Mouse (Mus musculus) neural tube, embryonic 10.5 days (tissue): ENCODE data around the gene Parp8.
A peak's percentile ranks its signal among the peaks of the same experiment; 100 is the strongest.

Experiments used
- DNase-seq: peaks from one replicate; pipeline ENCODE4 v3.0.0-alpha.2; 2017; ENCODE audit warnings: low spot score; ENCODE audit errors: extremely low spot score

Gene Parp8

DNA sequence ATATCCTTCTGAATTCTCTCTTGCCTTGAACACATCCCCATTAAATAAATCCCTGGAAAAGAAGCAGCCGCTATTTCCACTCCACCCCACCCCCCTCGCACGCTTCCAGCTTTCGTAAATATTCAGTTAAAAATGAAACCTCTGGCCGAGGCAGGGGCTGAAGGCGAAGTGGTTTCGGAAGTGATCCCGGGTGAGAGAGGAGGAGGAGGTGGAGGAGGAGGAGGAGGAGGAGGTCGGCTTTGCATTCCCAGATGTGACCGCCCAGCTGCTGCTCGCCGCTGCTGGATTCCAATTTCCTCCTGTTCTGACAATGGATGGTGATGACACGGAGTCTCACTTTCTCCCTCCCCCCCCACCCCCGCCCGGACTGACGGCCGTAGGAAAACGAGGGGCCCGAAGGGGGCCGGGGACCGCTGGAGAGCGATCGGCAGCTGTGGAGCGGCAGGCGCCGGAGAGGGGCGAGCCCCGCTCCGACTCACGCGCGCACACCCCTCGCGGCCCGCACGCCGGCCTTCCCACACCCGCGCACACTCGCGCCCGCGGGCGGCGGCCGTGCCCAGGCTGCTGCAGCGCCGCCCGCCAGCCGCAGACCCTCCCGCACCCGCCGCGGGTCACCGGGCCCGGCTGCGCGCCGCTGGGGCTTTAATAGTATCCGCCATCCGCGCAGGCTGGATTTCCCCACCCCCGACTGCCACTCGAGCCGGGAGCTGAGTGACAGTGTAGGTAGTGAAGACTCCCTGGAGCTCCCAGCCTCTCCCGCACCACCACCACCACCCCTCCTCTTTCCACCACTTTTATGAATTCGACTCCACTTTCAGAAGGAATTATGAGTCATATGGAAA is at the start of gene Parp8:
TSS of gene Parp8 (minus strand) at position 312 of the 842 bp plus-strand sequence.
- DNase-seq, result peak; percentile 79

- peak; percentile 14 for DNase-seq
Observed at GRCm38 (mm10) chr13:117062628-117063315, 37.4 kb upstream of the Parp8 start.

GRCm38 (mm10) chr13:117056466-117056865 is 31.1 kb upstream of the Parp8 start:
- no peak for DNase-seq

DNA sequence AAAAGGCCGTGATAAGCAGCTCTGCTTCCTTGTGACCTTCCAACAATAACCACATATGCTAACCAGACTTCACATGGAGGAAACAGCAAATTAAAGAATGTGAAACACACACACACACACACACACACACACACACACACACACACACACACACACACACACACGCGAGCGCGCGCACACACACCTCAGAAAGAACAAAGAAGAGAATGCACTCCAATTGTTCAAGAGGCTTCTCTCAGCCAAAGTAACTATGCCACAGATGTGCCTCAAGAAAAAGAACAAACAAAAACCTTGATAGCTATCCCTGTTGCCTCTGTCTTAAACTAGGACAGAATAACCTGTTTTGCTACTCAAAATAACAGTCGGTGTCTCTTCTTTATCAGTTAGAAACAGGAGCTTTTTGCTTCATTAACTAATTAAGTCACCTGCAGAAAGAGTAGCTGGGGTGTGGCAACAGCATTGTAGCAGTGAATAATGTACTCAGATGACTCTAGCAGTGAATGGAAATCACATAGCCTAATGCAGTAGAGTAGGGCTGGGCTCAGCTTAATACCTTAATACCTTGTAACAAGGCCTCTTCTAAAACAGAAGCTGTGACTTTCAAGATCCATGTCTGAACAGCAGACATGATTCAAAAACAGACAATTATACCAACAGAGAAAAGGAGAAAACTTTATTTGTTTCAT is 29.6 kb upstream of the Parp8 start:
- DNase-seq, result no peak

GRCm38 (mm10) chr13:117052748-117053147 is 27.4 kb upstream of the Parp8 start:
- DNase-seq, result no peak

DNA sequence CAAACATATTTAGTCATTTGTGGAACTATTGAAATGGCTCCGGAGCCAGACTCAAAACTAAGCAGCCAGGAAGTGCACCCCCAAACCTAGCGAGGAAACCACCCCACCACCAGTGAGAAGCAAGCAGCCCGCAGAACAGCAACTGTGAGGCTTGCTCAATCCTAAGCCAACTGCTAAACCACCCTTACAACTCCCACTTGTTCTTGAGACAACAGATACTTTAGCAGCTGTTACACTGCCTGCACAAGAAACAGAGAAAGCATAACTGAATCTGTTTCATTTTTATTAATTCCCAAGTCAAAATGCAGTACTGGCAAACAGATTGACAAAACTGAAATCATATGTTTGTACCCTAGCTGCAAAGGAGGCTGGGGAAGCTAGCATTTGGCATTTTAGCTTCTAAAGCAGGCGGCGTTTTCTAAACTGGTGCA is 23.2 kb upstream of the Parp8 start:
- DNase-seq, result no peak

- DNase-seq, result no peak
Observed at GRCm38 (mm10) chr13:117043567-117043966, 18.2 kb upstream of the Parp8 start.

GRCm38 (mm10) chr13:117041021-117041420 is 15.7 kb upstream of the Parp8 start:
- no peak for DNase-seq

DNA sequence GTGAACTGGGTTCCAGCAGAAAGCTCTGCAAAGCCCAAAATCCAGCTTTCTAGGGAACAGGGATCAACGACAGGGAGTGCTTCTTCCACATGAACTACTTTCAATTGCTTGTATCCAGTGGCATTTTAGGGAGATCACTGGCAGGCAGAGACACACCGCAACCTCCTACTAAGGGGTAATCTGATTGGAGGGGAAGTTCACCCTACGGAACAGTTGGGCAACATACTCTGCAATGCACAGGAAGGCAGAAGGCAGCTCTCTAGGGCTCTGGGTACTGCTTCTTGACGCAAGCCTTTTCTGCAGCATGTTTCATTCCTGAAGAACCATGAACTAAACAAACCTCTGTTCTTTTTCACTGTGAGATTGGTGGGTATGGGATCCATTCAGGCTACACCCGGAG is 10.9 kb upstream of the Parp8 start:
- DNase-seq, result no peak

DNA sequence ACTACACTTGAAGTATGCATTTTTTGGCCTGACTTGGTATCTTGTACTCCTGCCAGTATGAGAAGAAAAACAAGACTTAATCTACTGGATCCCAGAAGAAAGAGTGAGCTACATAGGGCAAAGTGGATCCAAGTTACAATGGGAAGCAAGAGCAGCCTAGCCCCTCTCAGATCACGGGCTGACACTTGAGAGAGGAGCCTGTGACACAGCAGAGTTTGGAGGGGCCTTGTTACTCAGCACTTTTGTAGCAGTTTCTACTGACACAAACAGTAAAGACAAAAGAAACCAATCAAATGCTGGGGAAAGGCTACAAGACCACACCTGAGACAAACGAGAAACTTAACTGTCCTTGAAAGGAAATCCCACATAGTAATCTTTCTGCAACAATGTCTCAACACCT is 9.8 kb upstream of the Parp8 start:
- DNase-seq, result no peak

DNA sequence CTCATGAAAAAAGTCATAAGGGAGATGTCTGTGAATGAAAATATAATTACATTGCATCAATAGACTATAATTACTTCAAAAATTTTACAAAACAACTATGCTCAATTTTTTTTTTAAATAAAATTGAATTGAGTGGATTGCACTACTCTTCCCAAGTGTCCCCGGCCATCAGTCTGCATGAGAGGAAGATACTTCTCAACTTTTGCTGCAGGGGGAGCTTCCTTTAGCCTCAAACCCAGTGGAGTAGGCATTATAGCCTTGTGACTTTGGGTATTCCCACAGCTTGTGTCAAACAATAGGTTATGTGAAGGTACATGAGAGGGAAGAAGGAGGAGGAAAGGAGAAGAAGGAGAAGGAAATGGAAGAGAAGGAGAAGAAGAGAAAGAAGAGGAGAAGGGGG is 9.3 kb upstream of the Parp8 start:
- DNase-seq, result no peak

DNA sequence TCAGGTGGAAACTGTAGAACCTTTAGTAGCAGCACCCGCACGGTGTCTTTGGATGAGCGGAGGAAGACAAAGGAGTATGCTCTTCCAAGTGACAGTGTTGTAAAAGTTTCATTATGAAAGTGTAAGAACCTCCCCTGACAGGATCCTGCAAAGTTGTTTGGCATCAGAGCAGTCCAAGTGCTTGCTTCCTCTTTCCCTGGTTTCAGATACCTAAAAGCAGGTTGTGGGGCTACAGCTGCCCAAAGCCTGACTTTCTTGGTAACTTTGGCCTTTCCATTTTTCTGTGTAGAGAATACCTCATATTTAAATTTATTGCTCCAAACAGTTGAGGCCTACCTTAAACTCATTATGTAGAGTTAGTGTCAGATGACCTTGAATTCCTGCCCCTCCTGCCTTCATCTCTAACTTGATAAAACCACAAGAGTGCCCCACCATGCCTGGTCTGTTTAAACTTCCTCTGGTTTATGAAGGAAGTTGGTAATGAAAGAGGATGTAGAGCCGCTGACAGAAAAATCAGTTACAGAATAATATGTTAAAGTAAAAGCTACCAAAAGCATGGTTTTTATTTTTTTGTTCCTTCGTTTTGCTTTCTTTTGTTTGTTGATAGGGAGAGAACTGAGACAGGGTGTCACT is 8.5 kb upstream of the Parp8 start:
- no peak for DNase-seq

- DNase-seq, result no peak
Observed at GRCm38 (mm10) chr13:117032402-117032801, 7.1 kb upstream of the Parp8 start.

DNA sequence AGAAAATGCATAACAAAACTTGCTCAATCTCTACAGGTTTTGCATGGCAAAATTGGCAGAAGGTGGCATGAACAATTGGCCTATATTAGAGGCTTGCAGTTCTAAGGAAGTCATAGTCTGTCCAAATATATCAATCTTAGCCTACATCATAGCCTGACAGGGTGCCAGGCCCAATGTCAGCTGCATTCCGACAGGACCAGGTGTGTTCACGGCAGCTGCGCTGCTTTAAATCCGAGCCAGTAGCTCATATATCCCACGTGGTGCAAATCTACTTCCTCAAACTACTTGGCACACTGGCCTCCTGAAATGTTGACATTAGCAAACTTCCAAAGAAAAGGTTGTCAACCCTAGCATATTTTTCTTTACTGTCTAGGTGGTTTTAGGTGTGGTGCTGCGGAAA is 6.2 kb upstream of the Parp8 start:
- no peak for DNase-seq

GRCm38 (mm10) chr13:117028221-117028620 is 2.9 kb upstream of the Parp8 start:
- DNase-seq, result no peak

DNA sequence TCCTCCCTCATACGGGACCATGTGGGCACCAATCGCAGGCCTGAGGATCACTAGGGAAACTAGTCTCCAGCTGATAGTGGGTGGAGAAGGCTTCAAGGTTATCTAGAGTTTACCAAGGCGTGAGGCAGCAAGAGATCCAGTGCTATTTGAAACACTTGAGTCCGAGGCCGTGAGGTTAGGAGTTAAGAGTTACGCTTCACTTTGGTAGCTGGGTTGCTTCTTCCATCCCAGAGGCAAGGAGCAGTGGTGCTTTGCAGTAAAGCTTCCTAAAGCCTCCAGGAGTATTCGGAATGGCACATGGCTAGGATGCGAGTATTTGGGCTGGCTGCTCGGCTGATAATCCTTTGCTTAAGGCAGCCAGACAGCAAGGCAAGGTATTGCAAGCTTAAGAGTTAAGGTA is 2.0 kb upstream of the Parp8 start:
- DNase-seq, result no peak

DNA sequence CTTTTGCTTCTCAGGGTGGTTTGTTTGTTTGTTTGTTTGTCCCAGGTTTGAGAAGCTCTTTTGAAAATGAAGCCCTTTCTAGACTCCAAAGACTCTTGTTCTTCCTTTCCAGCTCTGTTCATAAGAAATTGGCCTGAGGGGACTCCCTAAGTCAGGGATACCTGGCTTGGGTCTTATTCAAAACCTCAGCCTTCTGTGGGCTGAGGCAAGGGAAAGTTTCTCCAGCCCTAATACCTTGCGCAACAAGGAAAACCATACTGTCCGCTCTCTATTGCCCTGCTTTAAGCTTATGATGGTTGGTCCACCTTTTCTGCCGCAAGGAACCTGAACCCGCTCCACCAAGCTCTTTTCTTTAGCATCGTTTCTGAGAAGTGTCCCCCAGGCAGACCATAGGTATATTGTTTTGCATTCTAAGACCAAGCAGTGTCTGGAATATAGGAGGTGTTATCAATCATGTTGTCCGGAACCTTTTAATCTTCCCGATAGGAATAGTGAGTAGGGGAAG is 991 bp upstream of the Parp8 start:
- peak; percentile 17 for DNase-seq

GRCm38 (mm10) chr13:117024916-117025225 is 466 bp downstream of the Parp8 start:
- DNase-seq, result no peak

- peak; percentile 84 for DNase-seq
Observed at GRCm38 (mm10) chr13:117024127-117024915, 1.0 kb downstream of the Parp8 start.

DNA sequence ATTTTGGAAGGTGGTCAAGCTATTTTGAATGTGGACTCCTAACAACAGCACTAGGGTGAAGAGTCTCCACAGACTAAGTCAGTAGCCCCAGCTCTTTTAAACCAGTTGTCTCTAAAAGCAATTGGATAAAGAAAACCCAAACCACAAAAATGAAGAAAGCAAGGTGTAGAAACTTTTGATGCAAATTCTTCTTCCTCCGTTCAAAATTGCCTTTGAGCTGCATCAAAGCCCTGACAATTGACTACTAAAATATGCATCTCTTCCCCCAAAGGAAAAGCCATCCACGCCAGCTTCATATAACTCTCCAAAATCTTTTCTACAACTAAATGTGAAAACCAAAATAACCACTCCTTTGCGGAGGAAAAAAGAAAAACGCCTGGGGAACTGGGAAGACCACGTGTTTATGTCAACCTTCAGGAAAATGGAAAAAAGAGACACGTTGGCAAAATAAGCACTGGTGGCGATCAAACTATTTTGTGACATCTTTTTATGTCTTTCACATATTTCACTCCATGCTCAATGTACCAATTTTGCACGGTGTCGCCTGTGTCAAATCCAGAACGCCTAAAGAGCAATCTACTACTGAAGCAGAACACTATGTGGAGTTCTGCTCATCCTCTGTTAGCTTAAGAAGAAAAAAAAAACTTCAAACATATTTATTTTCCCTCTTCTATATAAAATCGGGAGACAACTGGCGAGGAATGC is 1.8 kb downstream of the Parp8 start:
- DNase-seq, result peak; percentile 15
